Mouse (Mus musculus) heart, adult 2 months (tissue): ENCODE results near the gene Mlh3.

Source experiments
- CTCF ChIP-seq: fragments of 200-600 bp; IDR thresholded peaks from 2 replicates; pipeline ENCODE4 v1.8.1; 2022; ENCODE audit warnings: antibody characterized with exemption, mild to moderate bottlenecking, moderate library complexity
- POLR2A ChIP-seq: fragments of 200-500 bp; IDR thresholded peaks from 2 replicates; pipeline ENCODE4 v1.6.1; 2011; ENCODE audit warnings: mild to moderate bottlenecking, low read depth, low read length, control low read depth; ENCODE audit not compliant: insufficient read depth

GRCm38 (mm10) chr12:85217733-85218310 is 52.6 kb downstream of the Mlh3 start:
- TF ChIP-seq CTCF: no peak
- TF ChIP-seq POLR2A: no peak
